Mouse (Mus musculus) MEL (cell line): ENCODE data around the gene Gfpt1.
"Not testable (repeated sequence)": the region's sequence is repeated elsewhere in the genome, so short reads cannot be mapped to it uniquely, and the experiment has no call there.

Experiments
- CHD1 ChIP-seq: IDR thresholded peaks from 2 replicates; pipeline ENCODE4 v1.6.1; 2012; ENCODE audit warnings: low read depth, mild to moderate bottlenecking, inconsistent platforms, low read length, improper control_type of control experiment
- CTCF ChIP-seq, 3 experiments: IDR thresholded peaks in 2 of 3; conservative IDR thresholded peaks in 1 of 3; 2 replicates each; pipeline ENCODE4 v1.5.1; 2011 to 2012; ENCODE audit warnings: low read length in 3 of 3, low read depth in 2 of 3, mild to moderate bottlenecking in 2 of 3, improper control_type of control experiment in 1 of 3, inconsistent platforms in 1 of 3, mixed read lengths in 1 of 3, moderate library complexity in 1 of 3; ENCODE audit not compliant: control insufficient read depth in 1 of 3, insufficient read depth in 1 of 3, poor library complexity in 1 of 3, severe bottlenecking in 1 of 3
- EP300 ChIP-seq, 2 experiments: IDR thresholded peaks; 2 replicates each; pipeline ENCODE4 v1.6.1; 2011; ENCODE audit warnings: improper control_type of control experiment in 2 of 2, low read length in 2 of 2, low read depth in 1 of 2, mild to moderate bottlenecking in 1 of 2
- GATA1 ChIP-seq: IDR thresholded peaks from 2 replicates; pipeline ENCODE4 v1.6.1; 2011; ENCODE audit warnings: low read depth, low read length, improper control_type of control experiment
- POLR2AphosphoS5 ChIP-seq: IDR thresholded peaks from 2 replicates; pipeline ENCODE4 v1.6.1; 2012; ENCODE audit warnings: low read depth, borderline replicate concordance, mild to moderate bottlenecking, inconsistent platforms, low read length, moderate library complexity, mixed read lengths
- UBTF ChIP-seq: IDR thresholded peaks from 2 replicates; pipeline ENCODE4 v1.6.1; 2012; ENCODE audit warnings: low read depth, mild to moderate bottlenecking, inconsistent platforms, low read length, improper control_type of control experiment, moderate library complexity, borderline replicate concordance; ENCODE audit not compliant: insufficient read depth

DNA sequence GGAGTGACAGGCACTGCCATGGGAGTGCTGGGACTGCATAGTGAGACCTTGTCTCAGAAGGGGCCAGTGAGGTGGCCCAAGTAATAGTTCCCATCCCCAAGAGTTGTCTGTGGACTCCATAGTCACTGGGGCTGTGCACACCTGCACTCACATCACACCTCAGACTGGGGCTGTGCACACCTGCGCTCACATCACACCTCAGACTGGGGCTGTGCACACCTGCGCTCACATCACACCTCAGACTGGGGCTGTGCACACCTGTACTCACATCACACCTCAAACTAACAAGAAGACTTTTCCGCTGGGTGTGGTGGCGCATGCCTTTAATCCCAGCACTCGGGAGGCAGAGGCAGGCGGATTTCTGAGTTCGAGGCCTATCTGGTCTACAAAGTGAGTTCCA, 6.1 kb downstream of the Gfpt1 start:
- not testable (repeated sequence) for TF ChIP-seq UBTF; EP300 (IDR thresholded peaks at IDR 0.05; ENCODE audit: low read depth in 1 of 2, low read length in 2 of 2); POLR2AphosphoS5; CTCF (IDR thresholded peaks at IDR 0.05 in 2 of 3, conservative IDR thresholded peaks at IDR 0.05 in 1 of 3; ENCODE audit: control insufficient read depth in 1 of 3, insufficient read depth in 1 of 3, low read depth in 2 of 3, low read length in 3 of 3, poor library complexity in 1 of 3, severe bottlenecking in 1 of 3); GATA1; CHD1
